Mouse (Mus musculus) ES-E14 (cell line): ENCODE data around the gene Itgb5. TPM values are rescaled to one million over a fixed set of nuclear protein-coding genes. Genes with fewer than 3 reads are reported as not detected.

Experiments used
- DNase-seq: peaks from one replicate; pipeline ENCODE4 v3.0.0-alpha.2; 2013; ENCODE audit warnings: low read depth, low spot score
- H3K27ac ChIP-seq: 2 replicates; pipeline ENCODE4 v1.5.1; 2012; ENCODE audit warnings: low read depth, mild to moderate bottlenecking, low read length, moderate library complexity, mixed read lengths; ENCODE audit not compliant: poor library complexity, insufficient read depth, severe bottlenecking
- H3K36me3 ChIP-seq: 2 replicates; pipeline ENCODE4 v1.6.1; 2012; ENCODE audit warnings: mild to moderate bottlenecking, low read length, moderate library complexity, mixed read lengths; ENCODE audit not compliant: control insufficient read depth, poor library complexity, insufficient read depth, severe bottlenecking
- H3K4me1 ChIP-seq, 2 experiments: fragments of 150-350 bp in 1 of 2; sonication (generic) in 1 of 2; 2 replicates each; pipeline ENCODE4 v1.6.1; 2012; ENCODE audit warnings: low read length in 2 of 2, mild to moderate bottlenecking in 1 of 2, mixed read lengths in 1 of 2; ENCODE audit not compliant: control insufficient read depth in 2 of 2, insufficient read depth in 2 of 2, poor library complexity in 1 of 2
- H3K4me3 ChIP-seq, 2 experiments: fragments of 150-350 bp in 1 of 2; sonication (generic) in 1 of 2; 2 replicates each; pipeline ENCODE4 v1.5.1; 2012; ENCODE audit warnings: low read length in 2 of 2, low read depth in 1 of 2, mild to moderate bottlenecking in 1 of 2, mixed read lengths in 1 of 2; ENCODE audit not compliant: insufficient read depth in 1 of 2, poor library complexity in 1 of 2, severe bottlenecking in 1 of 2
- H3K9ac ChIP-seq: 2 replicates; pipeline ENCODE4 v1.6.1; 2012; ENCODE audit warnings: low read depth, mild to moderate bottlenecking, low read length, mixed read lengths; ENCODE audit not compliant: poor library complexity, insufficient read depth, severe bottlenecking
- H3K9me3 ChIP-seq: fragments of 150-350 bp; sonication (generic); 2 replicates; pipeline ENCODE4 v1.6.1; 2012; ENCODE audit warnings: low read depth, mild to moderate bottlenecking, low read length; ENCODE audit not compliant: control insufficient read depth, insufficient read depth
- CHD2 ChIP-seq: IDR thresholded peaks from 2 replicates; pipeline ENCODE4 v1.6.1; 2014; ENCODE audit warnings: mild to moderate bottlenecking, low read depth, low read length, inconsistent platforms
- HCFC1 ChIP-seq: IDR thresholded peaks from 2 replicates; pipeline ENCODE4 v1.6.1; 2012; ENCODE audit warnings: low read length, inconsistent platforms, borderline replicate concordance; ENCODE audit not compliant: insufficient read depth
- MAFK ChIP-seq: IDR thresholded peaks from 2 replicates; pipeline ENCODE4 v1.6.1; 2014; ENCODE audit warnings: mild to moderate bottlenecking, low read depth, low read length, inconsistent platforms; ENCODE audit not compliant: insufficient read depth
- ZC3H11A ChIP-seq: IDR thresholded peaks from 2 replicates; pipeline ENCODE4 v1.6.1; 2012; ENCODE audit warnings: low read depth, mild to moderate bottlenecking, inconsistent platforms, low read length, borderline replicate concordance
- ZNF384 ChIP-seq: IDR thresholded peaks from 2 replicates; pipeline ENCODE4 v1.6.1; 2012; ENCODE audit warnings: low read depth, low read length, inconsistent platforms
- in situ Hi-C, 2 experiments: fragments of 600-800 bp; cut with MboI; formaldehyde crosslinking; loops; one replicate each; pipeline ENCODE4 v1.15.1; 2025; ENCODE audit warnings: low sequenced_read_pairs in 2 of 2, inconsistent platforms in 1 of 2; ENCODE audit not compliant: unreplicated experiment in 2 of 2
- total RNA-seq: library from RNA; depleted of rRNA; stranded (reverse); fragments of 300-350 nt; gene quantifications from 2 replicates; pipeline ENCODE4 v1.2.3, GENCODE M21; 2012

The Itgb5 gene
- total RNA-seq, 1 experiment: 60.6 TPM

- H3K36me3 ChIP-seq: no peaks in the 10 kb centered on the region
- peak; percentile 53 for DNase-seq
- peak overlapping the region; percentile 45 for H3K9ac ChIP-seq
- peak overlapping the region; percentile 37; the same call in 1 of the 2 replicates for H3K27ac ChIP-seq
- peak overlapping the region; percentile 22 to 27; a peak in 3 of 4 replicates for H3K4me3 ChIP-seq
- H3K4me1 ChIP-seq: peaks cover 6 to 10% of the 10 kb centered on the region in 2 experiments
- TF ChIP-seq MAFK (no peak), HCFC1 (no peak), ZC3H11A (no peak), CHD2 (no peak), ZNF384 (no peak)
- in situ Hi-C loops: no loop called here
- H3K9me3 ChIP-seq: no peaks in the 10 kb centered on the region
Observed at GRCm38 (mm10) chr16:33833781-33834482, 4.5 kb downstream of the Itgb5 start.

- H3K9ac ChIP-seq: no peak overlapping the region
- no peaks in the 10 kb centered on the region for H3K9me3 ChIP-seq
- DNase-seq: no peak
- H3K4me1 ChIP-seq: peaks cover 6 to 10% of the 10 kb centered on the region in 2 experiments
- TF ChIP-seq MAFK (no peak), ZC3H11A (no peak), CHD2 (no peak), ZNF384 (no peak), HCFC1 (no peak)
- in situ Hi-C loops: no loop called here
- no peaks in the 10 kb centered on the region for H3K36me3 ChIP-seq
- H3K27ac ChIP-seq: no peak overlapping the region
- H3K4me3 ChIP-seq: no peak overlapping the region
Observed at GRCm38 (mm10) chr16:33836676-33837075, 7.2 kb downstream of the Itgb5 start.

- Histone ChIP-seq H3K27ac (no peak overlapping the region), H3K4me3 (no peak overlapping the region), H3K4me1 (peaks cover 6 to 10% of the 10 kb centered on the region in 2 experiments), H3K36me3 (no peaks in the 10 kb centered on the region), H3K9me3 (no peaks in the 10 kb centered on the region), H3K9ac (no peak overlapping the region)
- in situ Hi-C loops: no loop called here
- TF ChIP-seq HCFC1: no peak
- no peak for TF ChIP-seq ZNF384
- TF ChIP-seq CHD2: no peak
- no peak for DNase-seq
Observed at GRCm38 (mm10) chr16:33837191-33837590, 7.7 kb downstream of the Itgb5 start.

GRCm38 (mm10) chr16:33840616-33841015 lies 11.2 kb downstream of the Itgb5 start:
- Histone ChIP-seq H3K9me3 (peaks cover 4% of the 10 kb centered on the region), H3K36me3 (no peaks in the 10 kb centered on the region), H3K9ac (no peak overlapping the region), H3K4me1 (peaks cover 0 to 7% of the 10 kb centered on the region in 2 experiments; a peak in 2 of 4 replicates), H3K4me3 (no peak overlapping the region), H3K27ac (no peak overlapping the region)
- no peak for DNase-seq
- in situ Hi-C loops: no loop called here
- TF ChIP-seq ZNF384 (no peak), CHD2 (no peak), MAFK (no peak), ZC3H11A (no peak), HCFC1 (no peak)
